Mouse (Mus musculus): ENCODE measurements at regions not wholly inside any gene's neighbourhood (a gene's known extent, or its start where the extent isn't known, plus 50 kb on each side); places are given as distances from the start of the nearest gene placed in this dataset.

DNA sequence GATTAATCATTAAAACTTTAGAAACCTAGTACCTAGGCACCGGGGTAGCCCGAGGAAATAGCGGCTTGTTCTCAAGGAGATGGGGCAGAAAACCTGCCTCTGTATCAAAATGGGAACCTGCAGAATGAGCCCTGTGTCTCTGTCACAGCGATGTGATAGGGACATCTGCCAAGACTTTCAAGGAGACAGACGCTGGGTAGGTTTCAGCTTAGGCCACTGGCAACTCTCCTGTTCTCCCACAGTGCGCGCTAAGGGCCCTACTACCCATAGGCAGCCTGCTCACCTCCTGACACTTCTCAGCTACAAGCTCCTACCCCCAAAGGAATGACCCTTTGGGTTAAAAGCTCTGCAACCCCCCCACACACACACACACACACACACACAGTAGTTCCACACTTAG lies 396.4 kb downstream of the Sox9 start:
- H3K27ac ChIP-seq, result peak overlapping the region; percentile 39; the same call in 1 of the 2 replicates
- DNase-seq (ENCODE audit: low spot score in 2 of 2), result no peak
- TF ChIP-seq CTCF (conservative IDR thresholded peaks at IDR 0.05), result no peak

GRCm38 (mm10) chr11:113180008-113180407 lies 398.0 kb downstream of the Sox9 start:
- Histone ChIP-seq H3K4me3 (no peak overlapping the region), H3K27ac (no peak overlapping the region)
- DNase-seq (ENCODE audit: low spot score in 2 of 2), result no peak
- no peak for TF ChIP-seq CTCF (conservative IDR thresholded peaks at IDR 0.05)

More for the DNA sequence above, 396.4 kb downstream of the Sox9 start:
- H3K4me3 ChIP-seq, result no peak overlapping the region

- DNase-seq (ENCODE audit: low spot score in 2 of 2), result no peak
- Histone ChIP-seq H3K4me3 (no peak overlapping the region), H3K27ac (peak overlapping the region; percentile 39; the same call in 1 of the 2 replicates)
- peak; percentile 59 for TF ChIP-seq CTCF (conservative IDR thresholded peaks at IDR 0.05)
These were observed 400.2 kb downstream of the Sox9 start for GRCm38 (mm10) chr11:113182083-113182861.

DNA sequence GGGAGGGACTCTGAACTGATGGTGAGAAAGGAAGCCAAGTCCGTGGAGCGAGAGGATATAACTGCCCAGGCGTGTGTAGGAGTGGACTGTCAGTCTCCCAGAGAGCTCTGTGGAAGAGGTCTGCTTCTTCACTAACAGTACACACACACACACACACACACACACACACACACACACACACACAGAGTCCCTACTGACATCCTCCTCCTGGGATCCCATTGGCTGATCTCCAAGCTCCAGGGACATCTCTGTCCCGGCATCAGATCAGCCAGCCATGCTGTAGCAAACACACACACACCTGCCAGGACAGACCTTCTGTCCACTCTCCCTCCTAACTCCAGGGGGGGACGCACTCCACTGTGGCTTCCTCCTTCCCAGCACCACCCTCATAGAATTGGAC lies 401.5 kb downstream of the Sox9 start:
- no peak for TF ChIP-seq CTCF (conservative IDR thresholded peaks at IDR 0.05)
- no peak overlapping the region for H3K4me3 ChIP-seq
- DNase-seq (ENCODE audit: low spot score in 2 of 2), result no peak
- H3K27ac ChIP-seq, result peak overlapping the region; percentile 64

DNA sequence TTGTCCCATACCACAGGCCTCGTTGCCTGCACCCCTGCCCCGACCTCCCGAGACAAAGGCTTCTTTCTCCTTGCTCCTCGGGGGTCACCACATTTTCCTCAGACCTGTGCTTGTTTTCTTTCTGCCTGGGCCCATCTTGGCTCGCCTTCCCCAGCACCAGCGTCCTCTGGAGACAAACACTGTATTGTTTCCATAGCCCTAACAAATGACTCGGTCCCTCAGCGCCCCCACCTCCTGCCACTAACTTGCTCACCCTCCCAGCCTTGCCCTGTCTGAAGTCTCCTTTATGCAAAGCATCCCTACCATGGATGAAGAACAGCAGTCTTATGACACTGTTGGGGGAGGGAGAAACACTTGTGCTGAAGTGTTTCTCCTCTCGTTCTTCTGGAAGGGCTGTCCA lies 402.1 kb downstream of the Sox9 start:
- no peak overlapping the region for H3K4me3 ChIP-seq
- DNase-seq (ENCODE audit: low spot score in 2 of 2), result no peak
- H3K27ac ChIP-seq, result peak overlapping the region; percentile 64
- TF ChIP-seq CTCF (conservative IDR thresholded peaks at IDR 0.05), result no peak

GRCm38 (mm10) chr11:113187407-113187806 lies 405.4 kb downstream of the Sox9 start:
- no peak for DNase-seq (ENCODE audit: low spot score in 2 of 2)
- Histone ChIP-seq H3K4me3 (no peak overlapping the region), H3K27ac (peak overlapping the region; percentile 70)
- TF ChIP-seq CTCF (conservative IDR thresholded peaks at IDR 0.05), result no peak

DNA sequence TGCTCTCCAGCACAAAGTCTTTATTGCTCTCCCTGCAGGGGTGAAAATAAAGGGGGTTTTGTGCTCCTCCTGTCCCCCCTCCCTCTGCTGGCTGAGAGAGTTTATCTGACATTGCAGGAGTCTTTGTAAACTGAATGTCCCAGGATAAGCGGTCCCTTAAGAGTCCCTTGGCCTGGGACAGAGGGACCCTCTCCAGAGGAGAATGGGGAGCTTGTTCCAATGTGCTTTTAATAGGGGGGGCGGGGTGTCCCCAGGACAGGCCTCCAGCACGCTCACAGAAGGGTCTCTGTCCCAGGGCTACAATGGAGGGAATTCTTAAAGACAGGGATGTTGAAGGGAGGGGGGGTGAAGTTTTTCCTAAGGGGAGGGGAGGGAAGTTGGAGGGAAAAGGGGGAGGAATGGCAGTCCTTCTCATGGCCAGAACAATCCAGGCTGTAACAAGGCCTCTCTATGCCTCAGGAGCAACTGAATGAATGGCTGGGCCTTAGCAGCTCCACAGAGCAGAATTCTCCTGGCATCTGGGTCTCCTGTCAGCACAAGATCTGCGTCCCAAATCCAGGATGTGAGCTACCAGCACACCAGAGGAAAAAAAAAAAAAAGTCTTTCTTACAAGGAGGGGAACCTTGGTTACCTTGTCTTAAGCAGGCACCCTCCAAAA lies 406.4 kb downstream of the Sox9 start:
- peak overlapping the region; percentile 70 for H3K27ac ChIP-seq
- DNase-seq (ENCODE audit: low spot score in 2 of 2), result peak in 1 of 2 experiments; percentile 73
- no peak overlapping the region for H3K4me3 ChIP-seq
- TF ChIP-seq CTCF (conservative IDR thresholded peaks at IDR 0.05), result peak; percentile 23; the same call in 1 of the 2 replicates

GRCm38 (mm10) chr11:113190006-113190405 lies 408.0 kb downstream of the Sox9 start:
- no peak for TF ChIP-seq CTCF (conservative IDR thresholded peaks at IDR 0.05)
- no peak for DNase-seq (ENCODE audit: low spot score in 2 of 2)
- Histone ChIP-seq H3K27ac (peak overlapping the region; percentile 70; the same call in 1 of the 2 replicates), H3K4me3 (no peak overlapping the region)

GRCm38 (mm10) chr11:113190520-113190919 lies 408.5 kb downstream of the Sox9 start:
- no peak overlapping the region for H3K27ac ChIP-seq
- no peak for TF ChIP-seq CTCF (conservative IDR thresholded peaks at IDR 0.05)
- DNase-seq (ENCODE audit: low spot score in 2 of 2), result no peak
- no peak overlapping the region for H3K4me3 ChIP-seq

- DNase-seq (ENCODE audit: low spot score in 2 of 2), result no peak
- H3K27ac ChIP-seq, result no peak overlapping the region
- TF ChIP-seq CTCF (conservative IDR thresholded peaks at IDR 0.05), result no peak
- no peak overlapping the region for H3K4me3 ChIP-seq
These were observed 409.0 kb downstream of the Sox9 start for GRCm38 (mm10) chr11:113191006-113191405.

DNA sequence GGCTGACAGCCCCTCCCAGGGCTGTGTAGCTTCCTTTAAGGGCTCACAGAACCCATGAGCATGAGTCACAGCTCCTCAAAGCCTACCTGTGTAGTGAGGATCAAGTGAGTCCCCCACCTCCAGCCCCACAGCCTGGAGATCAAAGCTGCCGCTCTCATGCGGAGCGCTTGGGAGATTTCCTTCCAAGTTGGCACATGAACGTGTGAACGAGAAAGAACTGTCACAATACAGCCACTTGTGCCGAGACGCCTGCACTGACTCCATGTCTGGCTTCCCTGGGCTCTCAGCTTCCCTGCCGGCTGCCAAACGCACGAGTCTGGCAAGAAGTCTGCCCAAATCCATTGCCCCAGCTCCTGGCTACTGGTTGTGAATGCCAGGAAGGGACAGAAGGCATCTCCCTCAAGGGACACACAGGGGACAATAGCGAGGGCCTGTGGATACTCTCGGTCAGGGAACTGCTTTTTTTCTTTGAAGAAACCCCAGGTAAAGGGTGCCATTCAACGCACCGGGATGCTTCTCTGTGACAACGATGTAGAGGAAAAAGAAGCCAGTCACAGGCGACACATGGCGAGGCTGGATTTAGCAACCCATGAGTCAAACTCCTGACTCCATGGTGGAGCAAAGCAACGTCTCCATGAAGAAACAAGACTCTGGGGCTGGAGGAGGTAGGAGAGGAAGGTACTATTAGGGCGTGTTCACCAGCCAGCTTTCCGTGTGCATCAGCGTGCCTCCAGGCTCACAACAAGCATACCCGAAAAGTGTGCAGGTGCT lies 410.2 kb downstream of the Sox9 start:
- DNase-seq (ENCODE audit: low spot score in 2 of 2), result peak in 1 of 2 experiments; percentile 41

DNA sequence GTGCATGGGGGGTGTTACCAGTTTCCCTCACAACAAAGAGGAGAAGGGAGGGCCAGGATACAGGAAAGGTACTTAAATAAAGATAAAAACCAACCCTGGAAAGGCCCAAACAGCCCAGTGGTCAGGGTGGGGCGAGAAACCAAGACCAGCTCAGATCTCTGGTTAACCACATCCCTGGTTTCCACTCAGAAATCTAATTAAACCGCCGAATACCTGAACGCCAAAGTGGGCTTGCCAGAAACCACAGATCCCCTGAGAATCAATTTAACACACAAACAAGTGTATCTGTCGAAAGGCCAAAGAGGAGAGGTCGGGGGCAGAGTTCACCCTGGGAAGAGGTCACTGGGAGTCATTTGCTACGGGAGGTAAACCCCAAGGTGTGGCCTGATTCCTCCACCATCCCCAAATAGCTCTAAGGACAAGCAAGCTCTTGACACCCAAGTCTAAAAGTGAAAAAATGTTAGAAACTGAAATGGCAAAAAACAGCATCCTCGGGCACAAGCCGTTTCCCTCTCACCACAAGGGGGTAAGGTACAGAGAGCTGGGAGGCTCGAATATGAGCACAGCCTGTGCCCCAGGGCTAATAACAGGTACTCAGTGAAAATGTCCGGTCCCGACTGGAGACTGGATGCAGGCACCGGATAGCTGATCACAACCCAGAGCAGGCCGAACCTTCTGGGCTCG lies 412.3 kb downstream of the Sox9 start:
- H3K27ac ChIP-seq, result no peak overlapping the region
- DNase-seq (ENCODE audit: low spot score in 2 of 2), result no peak
- peak; percentile 30 for TF ChIP-seq CTCF (conservative IDR thresholded peaks at IDR 0.05)

More for the DNA sequence above, 410.2 kb downstream of the Sox9 start:
- peak overlapping the region; percentile 40 for H3K4me3 ChIP-seq
- no peak for TF ChIP-seq CTCF (conservative IDR thresholded peaks at IDR 0.05)
- H3K27ac ChIP-seq, result peak overlapping the region; percentile 73

More for the DNA sequence above, 412.3 kb downstream of the Sox9 start:
- no peak overlapping the region for H3K4me3 ChIP-seq
